Mouse (Mus musculus): ENCODE measurements around the gene Rtl9.

- TF ChIP-seq CEBPB (IDR thresholded peaks at IDR 0.05; ENCODE audit: insufficient read depth, poor library complexity, severe bottlenecking) (no peak), POLR2AphosphoS2 (IDR thresholded peaks at IDR 0.05; ENCODE audit: insufficient read length, low read depth) (no peak), USF1 (IDR thresholded peaks at IDR 0.05; ENCODE audit: low read depth) (no peak), TCF12 (IDR thresholded peaks at IDR 0.05; ENCODE audit: insufficient read depth, poor library complexity, severe bottlenecking) (no peak), POLR2A (IDR thresholded peaks at IDR 0.05; ENCODE audit: insufficient read length, low read depth) (no peak), MYOG (IDR thresholded peaks at IDR 0.05; ENCODE audit: control insufficient read depth in 1 of 3, insufficient read depth in 1 of 3, insufficient read length in 2 of 3, low read depth in 2 of 3) (no peak)
These were observed 31.8 kb upstream of the Rtl9 start for GRCm38 (mm10) chrX:143067576-143067975.
